Mouse (Mus musculus) myocyte (in vitro differentiated cells): Measurements from ENCODE around the gene Ccdc102a. TPM values are rescaled to one million over a fixed set of nuclear protein-coding genes. Genes with fewer than 3 reads are reported as not detected.

Source experiments
- H3K27me3 ChIP-seq: one replicate; pipeline ENCODE4 v1.6.1; 2011; ENCODE audit not compliant: control insufficient read depth, insufficient read depth, insufficient read length
- H3K36me3 ChIP-seq: one replicate; pipeline ENCODE4 v1.6.1; 2011; ENCODE audit not compliant: control insufficient read depth, insufficient read depth
- H3K4me2 ChIP-seq: one replicate; pipeline ENCODE4 v1.6.1; 2011; ENCODE audit warnings: low read depth, control low read depth
- H3K4me3 ChIP-seq: one replicate; pipeline ENCODE4 v1.5.1; 2011; ENCODE audit warnings: mild to moderate bottlenecking, control low read depth, moderate library complexity
- H3K79me2 ChIP-seq: one replicate; pipeline ENCODE4 v1.6.1; 2011; ENCODE audit not compliant: control insufficient read depth, insufficient read depth
- H3ac ChIP-seq: one replicate; pipeline ENCODE4 v1.6.1; 2011; ENCODE audit not compliant: control insufficient read depth, insufficient read length
- CEBPB ChIP-seq: IDR thresholded peaks from 2 replicates; pipeline ENCODE4 v1.6.1; 2011; ENCODE audit warnings: mild to moderate bottlenecking, moderate library complexity; ENCODE audit not compliant: poor library complexity, insufficient read depth, severe bottlenecking
- E2F4 ChIP-seq: IDR thresholded peaks from one replicate; pipeline ENCODE4 v1.6.1; 2011; ENCODE audit warnings: mild to moderate bottlenecking, control low read depth, moderate library complexity; ENCODE audit not compliant: insufficient read depth
- MAX ChIP-seq: IDR thresholded peaks from one replicate; pipeline ENCODE4 v1.6.1; 2011; ENCODE audit warnings: low read depth, mild to moderate bottlenecking, control low read depth
- MYOD1 ChIP-seq, 3 experiments: IDR thresholded peaks; one replicate each; pipeline ENCODE4 v1.6.1; 2011; ENCODE audit warnings: control low read depth in 2 of 3, low read depth in 2 of 3, mild to moderate bottlenecking in 2 of 3, moderate library complexity in 1 of 3; ENCODE audit not compliant: insufficient read length in 2 of 3, control insufficient read depth in 1 of 3
- MYOG ChIP-seq, 3 experiments: IDR thresholded peaks; one replicate each; pipeline ENCODE4 v1.6.1; 2011; ENCODE audit warnings: control low read depth in 2 of 3, low read depth in 2 of 3, mild to moderate bottlenecking in 2 of 3; ENCODE audit not compliant: insufficient read length in 2 of 3, control insufficient read depth in 1 of 3, insufficient read depth in 1 of 3
- POLR2A ChIP-seq: IDR thresholded peaks from one replicate; pipeline ENCODE4 v1.6.1; 2011; ENCODE audit warnings: low read depth, mild to moderate bottlenecking, control low read depth, moderate library complexity; ENCODE audit not compliant: insufficient read length
- POLR2AphosphoS2 ChIP-seq: IDR thresholded peaks from one replicate; pipeline ENCODE4 v1.6.1; 2011; ENCODE audit warnings: low read depth, control low read depth; ENCODE audit not compliant: insufficient read length
- REST ChIP-seq: IDR thresholded peaks from one replicate; pipeline ENCODE4 v1.6.1; 2011; ENCODE audit warnings: mild to moderate bottlenecking, control low read depth, moderate library complexity; ENCODE audit not compliant: insufficient read depth, insufficient read length
- SRF ChIP-seq: IDR thresholded peaks from one replicate; pipeline ENCODE4 v1.6.1; 2011; ENCODE audit warnings: low read depth; ENCODE audit not compliant: control insufficient read depth, insufficient read length
- TCF12 ChIP-seq: IDR thresholded peaks from one replicate; pipeline ENCODE4 v1.6.1; 2011; ENCODE audit warnings: mild to moderate bottlenecking, control low read depth; ENCODE audit not compliant: poor library complexity, insufficient read depth, severe bottlenecking
- TCF3 ChIP-seq: IDR thresholded peaks from one replicate; pipeline ENCODE4 v1.6.1; 2011; ENCODE audit warnings: low read depth, control low read depth; ENCODE audit not compliant: insufficient read length
- USF1 ChIP-seq: IDR thresholded peaks from one replicate; pipeline ENCODE4 v1.6.1; 2011; ENCODE audit warnings: low read depth, mild to moderate bottlenecking, control low read depth, moderate library complexity
- polyA plus RNA-seq: library from polyadenylated mRNA; unstranded; fragments of >200 nt; fragmentation: generic; extraction: Trizol; gene quantifications from one replicate; pipeline ENCODE4 v1.2.1, GENCODE M21; 2012; ENCODE audit warnings: missing spikeins

Ccdc102a gene
- polyA plus RNA-seq, 1 experiment = 16.3 TPM

DNA sequence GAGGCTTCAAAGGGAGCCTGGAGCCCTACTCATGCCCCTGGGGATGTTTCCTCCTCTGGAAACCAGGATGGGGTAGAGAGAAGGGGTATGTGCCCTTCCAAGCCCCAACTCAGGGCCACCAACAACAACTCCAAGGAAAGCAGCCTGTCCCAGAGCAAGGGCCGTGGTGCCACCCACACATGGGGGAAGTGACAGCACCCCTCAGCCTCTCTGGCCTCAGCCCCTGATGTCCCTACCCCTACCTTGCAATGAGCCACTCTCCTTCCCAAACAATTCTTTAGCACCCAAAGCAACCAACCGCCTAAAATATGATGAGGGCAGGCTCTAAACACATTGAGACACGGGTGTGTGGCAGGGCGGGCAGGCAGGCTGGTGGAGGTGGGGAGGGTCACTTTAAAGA is 47.9 kb downstream of the Ccdc102a start:
- no peak overlapping the region for H3ac ChIP-seq
- H3K4me3 ChIP-seq = peak overlapping the region; percentile 15
- no peaks in the 10 kb centered on the region for H3K27me3 ChIP-seq
- no peaks in the 10 kb centered on the region for H3K79me2 ChIP-seq
- peak overlapping the region; percentile 83 for H3K4me2 ChIP-seq
- TF ChIP-seq SRF (no peak), TCF3 (no peak), REST (no peak), POLR2AphosphoS2 (no peak), MYOD1 (IDR thresholded peaks at IDR 0.05; ENCODE audit: control insufficient read depth in 1 of 3, insufficient read length in 2 of 3, low read depth in 2 of 3) (no peak), E2F4 (no peak), TCF12 (no peak)
- H3K36me3 ChIP-seq = no peaks in the 10 kb centered on the region

- TF ChIP-seq REST (no peak), USF1 (no peak), SRF (no peak), MAX (no peak), TCF12 (no peak), MYOG (IDR thresholded peaks at IDR 0.05; ENCODE audit: control insufficient read depth in 1 of 3, insufficient read depth in 1 of 3, insufficient read length in 2 of 3, low read depth in 2 of 3) (no peak), TCF3 (no peak), E2F4 (no peak), MYOD1 (IDR thresholded peaks at IDR 0.05; ENCODE audit: control insufficient read depth in 1 of 3, insufficient read length in 2 of 3, low read depth in 2 of 3) (no peak), CEBPB (no peak), POLR2AphosphoS2 (no peak), POLR2A (no peak)
- H3K4me3 ChIP-seq = no peak overlapping the region
- H3K4me2 ChIP-seq = no peak overlapping the region
- H3K27me3 ChIP-seq = no peaks in the 10 kb centered on the region
- H3K36me3 ChIP-seq = peaks cover under 1% of the 10 kb centered on the region
- no peak overlapping the region for H3ac ChIP-seq
- H3K79me2 ChIP-seq = no peaks in the 10 kb centered on the region
These were observed 48.8 kb downstream of the Ccdc102a start for GRCm38 (mm10) chr8:94869146-94869545.

- TF ChIP-seq USF1 (no peak), TCF3 (no peak), POLR2A (no peak), MAX (no peak), POLR2AphosphoS2 (no peak), SRF (no peak), MYOG (IDR thresholded peaks at IDR 0.05; ENCODE audit: control insufficient read depth in 1 of 3, insufficient read depth in 1 of 3, insufficient read length in 2 of 3, low read depth in 2 of 3) (no peak), E2F4 (no peak), REST (no peak), TCF12 (no peak), CEBPB (no peak), MYOD1 (IDR thresholded peaks at IDR 0.05; ENCODE audit: control insufficient read depth in 1 of 3, insufficient read length in 2 of 3, low read depth in 2 of 3) (no peak)
- no peak overlapping the region for H3K4me3 ChIP-seq
- H3K4me2 ChIP-seq = no peak overlapping the region
- H3K79me2 ChIP-seq = no peaks in the 10 kb centered on the region
- H3ac ChIP-seq = no peak overlapping the region
- H3K27me3 ChIP-seq = no peaks in the 10 kb centered on the region
- peaks cover 13% of the 10 kb centered on the region for H3K36me3 ChIP-seq
These were observed 51.0 kb downstream of the Ccdc102a start for GRCm38 (mm10) chr8:94866921-94867320.

GRCm38 (mm10) chr8:94865292-94865691 is 52.6 kb downstream of the Ccdc102a start:
- H3ac ChIP-seq = no peak overlapping the region
- H3K27me3 ChIP-seq = no peaks in the 10 kb centered on the region
- H3K4me3 ChIP-seq = no peak overlapping the region
- H3K36me3 ChIP-seq = peaks cover 13% of the 10 kb centered on the region
- H3K79me2 ChIP-seq = no peaks in the 10 kb centered on the region
- H3K4me2 ChIP-seq = no peak overlapping the region
- TF ChIP-seq POLR2AphosphoS2 (peak; percentile 72), POLR2A (no peak)

GRCm38 (mm10) chr8:94863897-94864673 is 53.8 kb downstream of the Ccdc102a start:
- H3K79me2 ChIP-seq = peaks cover 4% of the 10 kb centered on the region
- H3K4me2 ChIP-seq = no peak overlapping the region
- no peak overlapping the region for H3K4me3 ChIP-seq
- TF ChIP-seq SRF (no peak), MYOD1 (IDR thresholded peaks at IDR 0.05; ENCODE audit: control insufficient read depth in 1 of 3, insufficient read length in 2 of 3, low read depth in 2 of 3) (no peak)
- H3K36me3 ChIP-seq = peaks cover 13% of the 10 kb centered on the region
- H3ac ChIP-seq = no peak overlapping the region
- no peaks in the 10 kb centered on the region for H3K27me3 ChIP-seq
